Mouse (Mus musculus) c-Kit-positive CD71-positive TER-119-positive erythroid progenitor cells, embryonic 14.5 days (primary cell): ENCODE data around the gene Tifab.
A peak's percentile ranks its signal among the peaks of the same experiment; 100 is the strongest.

Experiments
- DNase-seq: peaks from one replicate; pipeline ENCODE4 v3.0.0-alpha.2; 2013; ENCODE audit warnings: low spot score

The Tifab gene

DNA sequence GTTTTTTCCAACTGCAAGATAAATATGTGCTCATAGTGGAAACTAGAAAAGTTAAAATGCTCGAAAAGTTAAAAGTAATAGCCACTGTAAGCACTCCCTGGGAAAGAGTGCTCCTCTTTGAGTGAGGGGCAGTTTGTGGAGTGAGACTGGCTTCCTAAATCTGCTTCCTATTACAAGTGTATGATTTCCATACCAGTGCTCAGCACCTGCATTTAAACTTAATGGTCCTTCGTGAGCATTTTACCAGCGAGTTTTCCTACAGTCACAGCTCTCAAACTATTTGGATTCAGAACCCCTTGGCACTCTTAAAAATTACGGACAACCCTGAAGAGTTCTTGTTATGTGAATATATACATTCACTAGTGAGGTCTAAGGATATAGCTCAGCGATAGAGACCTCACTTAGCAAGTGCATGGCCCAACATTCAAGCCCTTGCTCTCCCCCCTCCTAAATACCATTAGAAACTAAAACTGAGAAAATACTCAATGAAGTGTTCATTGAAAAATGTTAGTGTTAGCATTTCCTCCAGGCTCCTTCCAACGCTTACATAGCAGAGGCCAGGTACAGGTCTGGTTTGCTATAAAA is 39.4 kb downstream of the Tifab start:
- no peak for DNase-seq

DNA sequence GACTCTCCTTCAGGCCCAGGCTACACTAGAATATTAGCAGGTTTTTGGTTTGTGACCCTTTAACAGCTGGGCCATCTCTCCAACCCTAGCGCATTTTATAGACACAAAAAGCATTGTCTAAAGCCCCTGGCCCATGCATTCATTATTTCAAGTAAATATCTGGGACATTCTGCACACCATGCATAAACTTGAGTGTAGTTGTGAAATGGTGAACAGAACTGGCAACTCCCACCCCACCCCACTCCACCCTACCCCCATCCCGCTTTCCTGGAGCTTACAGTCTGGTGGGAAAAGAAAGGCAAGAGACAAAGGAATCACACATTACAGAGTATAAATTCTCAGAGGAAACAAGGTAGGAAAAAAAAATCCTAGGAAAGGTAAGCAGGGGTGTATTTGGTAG is 42.5 kb downstream of the Tifab start, which contains the start of gene H2afy:
Gene H2afy, minus strand, starts transcription at position 162 of the 400 bp plus-strand sequence.
- DNase-seq: no peak

DNA sequence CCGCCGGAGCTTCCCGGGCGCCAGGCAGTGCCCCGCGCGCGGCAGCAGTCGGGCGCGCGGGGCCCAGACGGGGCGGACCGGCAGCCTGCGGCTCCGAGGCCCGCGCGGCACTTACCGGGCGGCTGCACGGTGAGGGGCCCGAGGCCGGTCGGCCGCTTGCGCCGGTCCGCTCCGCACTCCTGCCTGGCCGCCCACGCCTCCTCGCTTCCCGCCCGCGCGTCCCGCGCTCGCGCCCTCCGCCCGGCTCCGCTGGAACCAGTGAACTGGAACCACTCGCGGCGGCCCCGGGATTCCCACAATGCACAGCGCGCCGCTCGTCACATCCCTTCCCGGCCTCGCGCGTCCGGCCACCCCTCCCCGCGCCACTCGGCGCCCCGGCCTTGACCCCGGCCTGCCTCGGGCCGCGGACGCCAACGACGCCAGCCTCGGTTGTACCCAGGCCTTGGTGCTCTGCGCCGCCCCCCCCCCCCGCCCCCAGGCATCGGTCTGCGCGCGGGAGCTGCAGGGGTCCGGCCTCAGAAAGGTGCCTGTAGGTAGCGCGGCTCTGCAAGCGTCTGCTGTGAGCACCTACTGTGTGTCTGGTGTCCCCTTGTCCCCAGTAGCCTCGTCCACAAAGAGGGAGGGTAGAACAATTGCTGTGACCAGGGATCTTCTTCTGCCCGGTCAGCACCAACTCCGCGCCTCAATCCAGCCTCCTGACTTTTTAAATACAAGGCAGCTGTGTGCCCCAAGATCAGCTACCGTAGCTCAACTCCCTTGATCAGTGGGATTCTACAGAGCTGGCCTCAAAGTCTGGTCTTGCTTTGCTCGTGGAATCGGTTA is 43.2 kb downstream of the Tifab start:
- peak; percentile 55 for DNase-seq

DNA sequence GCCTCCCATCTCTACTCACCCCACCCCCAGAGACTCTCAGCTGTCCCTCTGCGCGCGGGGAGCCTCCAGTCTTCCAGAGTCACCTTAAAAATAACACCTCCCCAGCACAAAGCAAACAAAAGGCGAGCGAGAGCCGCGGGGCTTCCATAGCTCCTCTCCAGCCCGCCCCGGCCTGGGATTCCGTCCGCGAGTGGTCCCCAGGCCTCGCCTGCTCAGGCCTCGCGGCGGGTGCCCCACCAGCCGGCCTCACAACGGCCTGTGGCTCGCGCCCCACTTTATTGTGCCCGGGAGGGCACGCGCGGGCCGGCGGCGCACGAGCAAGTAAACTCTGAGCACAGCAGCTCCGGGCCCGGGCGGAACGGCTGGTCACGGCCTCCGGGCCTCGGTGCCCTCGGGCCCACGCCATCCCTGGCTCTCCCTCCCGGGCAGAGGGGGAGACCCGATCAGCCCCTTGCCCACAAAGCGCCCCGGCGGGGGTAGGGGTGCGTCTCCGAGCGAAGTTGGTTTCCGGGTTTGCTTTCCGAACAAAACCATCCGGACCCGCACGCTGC is 44.0 kb downstream of the Tifab start:
- DNase-seq: peak; percentile 20

DNA sequence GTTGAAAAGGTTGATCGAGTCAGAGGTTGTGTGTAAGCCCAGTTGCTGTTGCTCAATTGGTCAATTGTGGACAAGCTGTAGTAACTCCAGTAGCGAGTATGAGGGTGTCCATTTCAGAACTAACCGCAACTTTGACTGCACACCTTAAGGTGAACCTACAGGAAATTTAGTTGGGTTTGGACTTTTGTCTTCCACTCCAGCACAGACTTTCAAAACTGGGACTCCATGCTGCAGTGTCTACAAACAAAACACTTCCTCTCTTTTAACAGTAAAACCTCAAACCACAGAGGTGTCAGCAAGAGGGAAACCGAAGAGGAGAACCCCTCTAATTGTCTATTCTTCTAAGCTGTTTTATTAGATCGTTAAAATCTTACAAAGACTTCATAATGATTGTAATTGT is 44.7 kb downstream of the Tifab start:
- no peak for DNase-seq

DNA sequence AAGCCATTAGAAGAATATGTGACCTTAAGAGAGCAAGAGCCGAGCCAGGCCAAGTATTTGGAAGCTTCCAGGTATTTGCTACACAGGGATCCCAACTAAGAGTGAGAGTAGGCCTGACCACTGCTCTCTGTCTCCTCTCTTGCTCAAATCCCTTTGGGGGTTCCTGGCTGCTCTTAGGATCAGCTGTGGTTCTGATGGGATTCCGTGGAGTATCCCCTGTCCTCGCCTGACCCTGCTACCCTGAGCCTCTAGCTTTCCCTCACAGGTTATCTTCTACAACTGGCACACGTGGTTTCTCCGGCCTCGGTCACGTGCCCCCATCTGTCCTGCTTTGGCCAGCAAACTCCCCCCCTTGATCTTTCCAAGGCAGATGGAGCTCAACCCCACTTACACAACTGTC is 45.7 kb downstream of the Tifab start:
- DNase-seq: no peak

DNA sequence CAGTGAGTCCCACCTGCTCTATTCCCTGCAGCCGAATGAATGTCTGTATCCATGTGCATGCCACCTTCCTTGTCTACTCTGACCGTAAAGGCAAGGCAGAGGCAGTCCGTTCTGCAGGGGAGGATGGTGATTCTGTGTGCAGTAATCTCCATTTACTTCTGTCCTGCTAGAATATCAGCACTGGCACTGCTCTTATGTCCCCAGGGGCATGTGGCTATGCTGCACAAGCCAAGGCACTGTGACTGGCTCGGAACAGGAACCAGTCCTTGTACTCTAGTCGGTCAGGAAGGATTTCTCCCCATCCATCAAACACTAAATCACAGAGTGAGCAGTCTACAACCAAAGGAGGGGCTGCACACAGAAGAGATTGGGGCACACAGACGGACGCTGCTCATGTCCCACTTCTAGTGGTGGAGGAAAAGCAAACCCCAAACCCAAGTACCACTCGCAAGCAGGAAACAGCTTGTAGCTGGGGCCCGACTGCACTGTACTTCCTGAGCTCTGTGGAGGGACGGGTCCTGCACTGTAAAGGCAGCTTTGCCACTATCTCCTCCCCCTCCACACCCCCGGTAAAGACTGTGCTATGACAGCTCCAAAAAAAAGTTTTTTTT is 46.3 kb downstream of the Tifab start:
- no peak for DNase-seq

DNA sequence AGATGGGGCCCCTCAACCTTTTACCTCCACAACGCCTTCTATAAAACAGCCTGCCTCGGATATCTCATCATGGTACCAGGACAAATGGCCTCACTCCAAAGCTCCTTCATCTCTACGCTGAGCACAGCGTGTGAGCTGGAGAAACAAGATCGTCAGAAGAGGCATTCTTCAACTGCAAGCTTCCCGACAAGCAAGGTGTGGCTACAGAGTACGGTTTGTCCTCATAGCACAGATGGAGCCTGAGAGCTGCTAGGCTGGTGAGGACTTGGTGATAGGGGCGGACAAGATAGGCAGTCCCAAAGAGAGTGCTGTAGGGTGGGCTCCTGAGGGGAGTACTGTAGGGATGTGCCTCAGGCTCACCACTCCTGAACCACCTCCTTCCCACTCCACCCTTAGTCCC is 48.1 kb downstream of the Tifab start:
- DNase-seq: no peak

DNA sequence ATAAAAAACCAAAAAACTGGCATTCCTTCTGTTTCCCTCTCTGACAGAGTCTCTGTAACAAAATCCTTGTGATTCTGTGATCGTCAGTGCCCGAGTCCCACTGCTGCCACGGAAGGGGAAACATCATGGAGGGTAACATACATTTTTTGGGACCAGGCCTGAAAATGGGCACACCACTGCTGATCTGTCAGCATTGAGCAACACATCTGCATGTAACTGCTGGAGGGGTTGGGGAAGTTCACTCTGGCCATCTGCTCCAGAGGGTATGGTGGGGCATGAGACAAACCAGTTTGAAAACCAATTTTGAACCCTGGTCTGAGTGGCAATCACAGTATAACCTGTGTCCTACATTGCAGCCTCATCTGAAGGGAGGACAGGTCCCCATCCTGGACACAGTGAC is 49.1 kb downstream of the Tifab start:
- no peak for DNase-seq

DNA sequence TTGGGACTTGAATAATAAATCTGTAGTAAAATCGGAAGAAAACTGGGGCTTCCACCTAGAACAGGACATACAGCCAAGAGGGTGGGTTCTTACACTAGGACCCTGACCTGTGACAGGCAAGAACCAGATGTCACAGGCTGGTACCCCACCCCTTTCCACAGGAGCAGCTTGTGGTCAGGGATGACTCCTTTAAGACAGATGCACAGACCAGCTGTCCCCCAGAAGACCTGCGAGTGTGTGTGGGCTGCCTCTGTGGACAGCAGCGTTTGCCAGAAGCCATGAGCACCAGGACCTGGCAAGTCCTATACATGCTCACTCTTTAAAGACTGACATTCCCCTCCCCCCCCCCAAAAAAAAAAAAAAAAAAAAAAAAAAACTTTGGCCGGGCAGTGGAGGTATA is 49.7 kb downstream of the Tifab start:
- DNase-seq: no peak

DNA sequence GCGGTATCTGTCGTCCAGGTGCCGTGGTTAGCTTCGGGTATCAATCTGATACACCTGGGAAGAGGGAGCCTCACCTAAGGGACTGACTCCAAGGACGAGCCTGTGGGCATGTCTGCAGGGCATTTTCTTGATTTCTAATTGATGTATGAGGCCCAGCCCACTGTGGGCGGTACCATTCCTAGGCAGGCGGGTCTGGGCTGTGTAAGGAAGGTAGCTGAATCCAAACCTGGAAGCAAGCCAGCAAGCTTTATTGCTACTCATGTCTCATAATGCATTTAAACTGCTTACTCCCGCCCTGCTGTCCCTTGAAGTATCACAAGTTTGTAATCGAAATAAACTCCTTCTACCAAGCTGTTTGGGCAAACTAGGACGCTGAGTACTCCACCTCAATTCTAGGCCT is 53.1 kb downstream of the Tifab start:
- no peak for DNase-seq
